10 mouse cellular contexts compared by ENCODE assay signal in the genomic region with DNA sequence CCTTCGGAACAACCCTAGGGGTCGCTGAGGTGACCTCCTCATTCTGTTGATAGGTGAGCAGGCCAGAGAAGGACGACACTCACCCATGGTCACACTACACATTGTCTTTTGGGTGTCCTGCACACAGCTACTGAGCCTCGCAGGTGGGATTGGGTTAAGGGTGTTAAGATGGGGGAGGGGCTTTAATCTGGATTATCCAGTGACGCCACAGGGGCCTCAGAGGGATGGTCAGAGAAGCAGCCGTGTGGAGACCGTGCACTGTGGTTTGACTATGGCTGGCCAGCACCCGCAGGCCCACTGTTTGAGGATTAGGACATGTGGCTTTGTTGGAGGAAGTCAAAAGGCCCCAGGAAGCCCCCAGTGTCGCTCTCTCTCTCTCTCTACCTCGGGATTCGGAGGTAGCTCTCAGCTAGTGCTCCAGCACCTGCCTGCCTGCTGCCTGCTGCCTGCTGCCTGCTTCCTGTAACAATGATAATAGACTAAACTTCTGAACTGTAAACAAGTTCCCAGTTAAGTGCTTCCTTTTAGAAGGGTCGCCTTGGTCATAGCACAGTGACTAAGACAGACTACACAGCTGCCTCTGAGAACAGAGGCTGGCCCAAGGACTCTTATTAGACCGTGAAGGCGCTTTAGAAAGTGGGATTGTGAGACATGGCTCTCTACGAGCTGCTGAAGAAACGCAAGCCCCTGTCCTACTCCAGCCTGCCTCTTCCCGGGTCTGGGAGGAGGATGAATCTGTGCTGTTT. TPM values are rescaled to one million over a fixed set of nuclear protein-coding genes. Genes with fewer than 3 reads are reported as not detected.
DNase-seq lines count a peak whose midpoint lies in the region; ATAC-seq and TF ChIP-seq lines count a peak whose summit lies in the region.
"Had no signal": no experiment of that assay in that cellular context is flagged by ENCODE, and none has a peak within 500 bp of the region (broad histone marks: within the 10 kb centered on the region; RNA-seq: fewer than 3 reads in every experiment).

No protein-coding gene starts in this region.

- intact Hi-C loops in left cerebral cortex, postnatal 14 days (cut with DNase I) = no loop called here

- TF ChIP-seq CTCF in bone marrow, adult 2 months (IDR thresholded peaks at IDR 0.05; ENCODE audit: control insufficient read depth, insufficient read depth, low read length) = no peak

- H3K4me3 ChIP-seq in kidney, embryonic 15.5 days (replicated peaks) = no peak overlapping the region
- H3K4me3 ChIP-seq in bone marrow, adult 2 months (replicated peaks; ENCODE audit: control insufficient read depth, low read depth, low read length) = no peak overlapping the region
- H3K4me3 ChIP-seq in embryonic facial prominence, embryonic 11.5 days (ENCODE audit: low read depth, low read length) = no peak overlapping the region
- H3K4me3 ChIP-seq: layer of hippocampus, adult 2 months had no signal

- H3K4me2 ChIP-seq in kidney, embryonic 15.5 days = no peak overlapping the region
- H3K4me2 ChIP-seq in embryonic facial prominence, embryonic 11.5 days (ENCODE audit: low read depth, low read length) = no peak overlapping the region

- H3K36me3 ChIP-seq in kidney, embryonic 15.5 days = peaks cover 16% of the 10 kb centered on the region
- H3K36me3 ChIP-seq in embryonic facial prominence, embryonic 11.5 days (replicated peaks; ENCODE audit: control insufficient read depth, insufficient read depth, low read depth, low read length) = no peaks in the 10 kb centered on the region

- DNase-seq in kidney, postnatal 25 days = no peak
- DNase-seq in embryonic facial prominence, embryonic 11.5 days (ENCODE audit: low spot score) = no peak
- peak; percentile 60 for DNase-seq in naive thymus-derived CD4-positive, alpha-beta T cell, adult 2 months (ENCODE audit: low read depth)
- DNase-seq in Muller cell, postnatal 12 days (ENCODE audit: inconsistent ontology term) = no peak
- no peak for DNase-seq in left cerebral cortex, postnatal 14 days (ENCODE audit: low spot score in 2 of 2)
- DNase-seq in yolk sac, embryonic 10.5 days (ENCODE audit: low spot score) = no peak

- no peak overlapping the region for H3K9ac ChIP-seq in kidney, embryonic 15.5 days
- H3K9ac ChIP-seq in embryonic facial prominence, embryonic 11.5 days (replicated peaks; ENCODE audit: low read length) = 0 out of 2 replicates have a peak overlapping the region, but pooled peaks have one; percentile 18

- no peaks in the 10 kb centered on the region for H3K9me3 ChIP-seq in kidney, embryonic 15.5 days (replicated peaks)
- H3K9me3 ChIP-seq in embryonic facial prominence, embryonic 11.5 days (replicated peaks; ENCODE audit: control insufficient read depth, low read length) = no peaks in the 10 kb centered on the region

- no peak for ATAC-seq in kidney, embryonic 15.5 days (replicated peaks; ENCODE audit: low FRiP score)
- ATAC-seq in embryonic facial prominence, embryonic 11.5 days (replicated peaks; ENCODE audit: insufficient number of reproducible peaks, low FRiP score, low TSS enrichment, low read depth) = no peak
- ATAC-seq: Patski had no signal

- H3K27me3 ChIP-seq in kidney, embryonic 15.5 days = no peaks in the 10 kb centered on the region
- H3K27me3 ChIP-seq in embryonic facial prominence, embryonic 11.5 days (ENCODE audit: control insufficient read depth, insufficient read depth, low read length) = no peaks in the 10 kb centered on the region
- H3K27me3 ChIP-seq: Patski had no signal

- TF ChIP-seq POLR2A in bone marrow, adult 2 months (IDR thresholded peaks at IDR 0.05; ENCODE audit: borderline replicate concordance, control insufficient read depth, low read depth, low read length) = peak; percentile 24; the same call in 1 of the 2 replicates

- 48% methylated on average over 17 of the region's 17 CpGs for WGBS in kidney, embryonic 15.5 days
- 25% methylated on average over 17 of the region's 17 CpGs for WGBS in bone marrow, adult 2 months
- 41% methylated on average over 17 of the region's 17 CpGs for WGBS in embryonic facial prominence, embryonic 11.5 days

- peak overlapping the region; percentile 72 for H3K27ac ChIP-seq in kidney, embryonic 15.5 days
- peak overlapping the region; percentile 91 for H3K27ac ChIP-seq in bone marrow, adult 2 months (ENCODE audit: control insufficient read depth, insufficient read depth, low read depth, low read length, poor library complexity)
- H3K27ac ChIP-seq in embryonic facial prominence, embryonic 11.5 days (replicated peaks; ENCODE audit: low read depth, low read length) = 0 out of 2 replicates have a peak overlapping the region, but pooled peaks have one; percentile 28
- H3K27ac ChIP-seq: layer of hippocampus, adult 2 months had no signal

- peaks cover 80% of the 10 kb centered on the region for H3K4me1 ChIP-seq in kidney, embryonic 15.5 days
- peaks cover 47% of the 10 kb centered on the region for H3K4me1 ChIP-seq in bone marrow, adult 2 months (ENCODE audit: control insufficient read depth, insufficient read depth, low read length)
- peaks cover 6% of the 10 kb centered on the region; the same call in 1 of the 2 replicates for H3K4me1 ChIP-seq in embryonic facial prominence, embryonic 11.5 days (ENCODE audit: control insufficient read depth, insufficient read depth, low read length)

RNA-seq across cellular contexts. Expression of gene Ldlrap1, which starts 14.1 kb away (rescaled TPM):
- 19.3 and 23.6 TPM in 2 replicates for polyA plus RNA-seq in kidney, embryonic 15.5 days (2015; fragmentation: Nextera tagmentation; extraction: Ambion mirVana)
- 23.1 and 45.9 TPM in 2 replicates for polyA plus RNA-seq in bone marrow, adult 2 months (2011; ENCODE audit: insufficient read depth, insufficient read length, low replicate concordance, missing spikeins)
- polyA plus RNA-seq in embryonic facial prominence, embryonic 11.5 days (2014; fragmentation: Nextera tagmentation; extraction: Ambion mirVana) = 9.6 and 11.4 TPM in 2 replicates
- 1 to 10 TPM; 3.5 to 4.7 TPM for total RNA-seq in left cerebral cortex, postnatal 14 days (2021)

RNA-seq across cellular contexts. Expression of gene Man1c1, which starts 49.6 kb away (rescaled TPM):
- 4.3 and 5.1 TPM in 2 replicates for polyA plus RNA-seq in kidney, embryonic 15.5 days (2015; fragmentation: Nextera tagmentation; extraction: Ambion mirVana)
- polyA plus RNA-seq in bone marrow, adult 2 months (2011; ENCODE audit: insufficient read depth, insufficient read length, low replicate concordance, missing spikeins) = 2.7 and 7.3 TPM in 2 replicates
- 1.9 and 3.3 TPM in 2 replicates for polyA plus RNA-seq in embryonic facial prominence, embryonic 11.5 days (2014; fragmentation: Nextera tagmentation; extraction: Ambion mirVana)
- total RNA-seq in left cerebral cortex, postnatal 14 days (2021) = 10 to 100 TPM; 33.7 to 38.0 TPM

Comparison
In these comparisons a context has a peak if more than half of its experiments do, and no peak if none do; other contexts are left out.
1. H3K27ac ChIP-seq: peak in every context shown above with its lines; median percentile 91 in bone marrow, adult 2 months; 72 in kidney, embryonic 15.5 days; 28 in embryonic facial prominence, embryonic 11.5 days.